Mouse (Mus musculus) C2C12 (cell line): Measurements from ENCODE around the gene 1500009L16Rik. TPM values are rescaled to one million over a fixed set of nuclear protein-coding genes. Genes with fewer than 3 reads are reported as not detected.

Experiments
- H3K27me3 ChIP-seq: one replicate; pipeline ENCODE4 v1.6.1; 2011; ENCODE audit not compliant: control insufficient read depth, insufficient read depth, insufficient read length
- H3K36me3 ChIP-seq: one replicate; pipeline ENCODE4 v1.6.1; 2011; ENCODE audit not compliant: control insufficient read depth, insufficient read depth
- H3K4me3 ChIP-seq: one replicate; pipeline ENCODE4 v1.5.1; 2011; ENCODE audit warnings: mild to moderate bottlenecking, control low read depth; ENCODE audit not compliant: poor library complexity, insufficient read depth, severe bottlenecking
- H3K79me2 ChIP-seq: one replicate; pipeline ENCODE4 v1.6.1; 2011; ENCODE audit not compliant: control insufficient read depth, insufficient read depth
- H3K79me3 ChIP-seq: one replicate; pipeline ENCODE4 v1.6.1; 2011; ENCODE audit warnings: low read depth, control low read depth
- H3ac ChIP-seq: one replicate; pipeline ENCODE3; 2011; ENCODE audit warnings: low read depth; ENCODE audit not compliant: control insufficient read depth, insufficient read length
- CEBPB ChIP-seq: IDR thresholded peaks from one replicate; pipeline ENCODE4 v1.6.1; 2011; ENCODE audit warnings: low read depth, mild to moderate bottlenecking, control low read depth, moderate library complexity
- CTCF ChIP-seq: IDR thresholded peaks from one replicate; pipeline ENCODE4 v1.5.1; 2011; ENCODE audit not compliant: control insufficient read depth, insufficient read depth, insufficient read length
- FOSL1 ChIP-seq: IDR thresholded peaks from one replicate; pipeline ENCODE4 v1.8.0; 2011; ENCODE audit warnings: mild to moderate bottlenecking, low read length; ENCODE audit not compliant: poor library complexity, insufficient read depth, severe bottlenecking
- MAX ChIP-seq: IDR thresholded peaks from one replicate; pipeline ENCODE4 v1.6.1; 2011; ENCODE audit warnings: mild to moderate bottlenecking, control low read depth
- MYOD1 ChIP-seq: IDR thresholded peaks from one replicate; pipeline ENCODE4 v1.6.1; 2011; ENCODE audit warnings: low read depth; ENCODE audit not compliant: control insufficient read depth, insufficient read length
- MYOG ChIP-seq: IDR thresholded peaks from one replicate; pipeline ENCODE4 v1.6.1; 2011; ENCODE audit not compliant: control insufficient read depth, insufficient read length; ENCODE audit errors: extremely low read depth
- USF1 ChIP-seq: IDR thresholded peaks from one replicate; pipeline ENCODE4 v1.6.1; 2011; ENCODE audit warnings: low read depth, mild to moderate bottlenecking, control low read depth, moderate library complexity
- polyA plus RNA-seq: library from polyadenylated mRNA; unstranded; fragments of >200 nt; fragmentation: generic; extraction: Trizol; gene quantifications from one replicate; pipeline ENCODE4 v1.2.1, GENCODE M21; 2012; ENCODE audit warnings: missing spikeins

1500009L16Rik gene
- polyA plus RNA-seq, 1 experiment, result 0.25 TPM

GRCm38 (mm10) chr10:83709920-83710319 lies 12.7 kb upstream of the 1500009L16Rik start:
- H3K27me3 ChIP-seq, result peaks cover 4% of the 10 kb centered on the region
- no peaks in the 10 kb centered on the region for H3K79me2 ChIP-seq
- H3ac ChIP-seq, result no peak overlapping the region
- H3K36me3 ChIP-seq, result no peaks in the 10 kb centered on the region
- no peaks in the 10 kb centered on the region for H3K79me3 ChIP-seq
- H3K4me3 ChIP-seq, result no peak overlapping the region
- TF ChIP-seq FOSL1 (no peak), MYOD1 (no peak), MAX (no peak), CTCF (no peak), USF1 (no peak), MYOG (no peak), CEBPB (no peak)

- H3K27me3 ChIP-seq, result peaks cover 2% of the 10 kb centered on the region
- H3K4me3 ChIP-seq, result no peak overlapping the region
- no peaks in the 10 kb centered on the region for H3K36me3 ChIP-seq
- H3K79me3 ChIP-seq, result no peaks in the 10 kb centered on the region
- no peak overlapping the region for H3ac ChIP-seq
- TF ChIP-seq MYOG, result no peak
- no peak for TF ChIP-seq FOSL1
- TF ChIP-seq CTCF, result no peak
- TF ChIP-seq MYOD1, result no peak
- TF ChIP-seq USF1, result no peak
- no peak for TF ChIP-seq MAX
- no peak for TF ChIP-seq CEBPB
- H3K79me2 ChIP-seq, result no peaks in the 10 kb centered on the region
Measured at GRCm38 (mm10) chr10:83711769-83712168, 10.9 kb upstream of the 1500009L16Rik start.

- TF ChIP-seq CTCF (no peak), MYOD1 (no peak), USF1 (no peak), CEBPB (no peak), MAX (no peak), FOSL1 (no peak), MYOG (no peak)
- H3K4me3 ChIP-seq, result no peak overlapping the region
- H3K79me2 ChIP-seq, result no peaks in the 10 kb centered on the region
- H3K27me3 ChIP-seq, result peaks cover 24% of the 10 kb centered on the region
- H3K79me3 ChIP-seq, result no peaks in the 10 kb centered on the region
- no peak overlapping the region for H3ac ChIP-seq
- H3K36me3 ChIP-seq, result no peaks in the 10 kb centered on the region
Measured at GRCm38 (mm10) chr10:83718855-83719474, 3.7 kb upstream of the 1500009L16Rik start.

- H3K4me3 ChIP-seq, result no peak overlapping the region
- no peak for TF ChIP-seq MYOD1
- no peak for TF ChIP-seq MYOG
- no peak for TF ChIP-seq CTCF
- TF ChIP-seq MAX, result no peak
- no peak for TF ChIP-seq FOSL1
- TF ChIP-seq CEBPB, result no peak
- TF ChIP-seq USF1, result no peak
- H3K79me2 ChIP-seq, result no peaks in the 10 kb centered on the region
Measured at GRCm38 (mm10) chr10:83723055-83723454, 390 bp downstream of the 1500009L16Rik start.

GRCm38 (mm10) chr10:83724351-83725059 lies 1.8 kb downstream of the 1500009L16Rik start:
- TF ChIP-seq USF1 (no peak), MYOG (no peak), MAX (no peak), FOSL1 (no peak), MYOD1 (no peak), CTCF (no peak), CEBPB (no peak)
- peaks cover 27% of the 10 kb centered on the region for H3K27me3 ChIP-seq
- no peak overlapping the region for H3K4me3 ChIP-seq
- no peaks in the 10 kb centered on the region for H3K79me2 ChIP-seq
- no peaks in the 10 kb centered on the region for H3K79me3 ChIP-seq
- H3ac ChIP-seq, result no peak overlapping the region
- H3K36me3 ChIP-seq, result no peaks in the 10 kb centered on the region

More at GRCm38 (mm10) chr10:83723055-83723454, 390 bp downstream of the 1500009L16Rik start:
- Histone ChIP-seq H3ac (no peak overlapping the region), H3K36me3 (no peaks in the 10 kb centered on the region), H3K27me3 (peaks cover 27% of the 10 kb centered on the region), H3K79me3 (no peaks in the 10 kb centered on the region)

- TF ChIP-seq FOSL1, result no peak
- Histone ChIP-seq H3K27me3 (peaks cover 23% of the 10 kb centered on the region), H3K79me2 (no peaks in the 10 kb centered on the region)
Measured at GRCm38 (mm10) chr10:83726164-83726563, 3.5 kb downstream of the 1500009L16Rik start.

More at GRCm38 (mm10) chr10:83726164-83726563, 3.5 kb downstream of the 1500009L16Rik start:
- Histone ChIP-seq H3ac (no peak overlapping the region), H3K4me3 (no peak overlapping the region), H3K79me3 (no peaks in the 10 kb centered on the region), H3K36me3 (no peaks in the 10 kb centered on the region)
